Mouse (Mus musculus): Measurements from ENCODE around the gene Zfp62.

Zfp62 gene

GRCm38 (mm10) chr11:49205080-49205590 is 2.0 kb downstream of the Zfp62 start:
- no peak for DNase-seq (ENCODE audit: low spot score in 2 of 2)

GRCm38 (mm10) chr11:49207495-49207894 is 4.4 kb downstream of the Zfp62 start:
- no peak for DNase-seq (ENCODE audit: low spot score in 2 of 2)

GRCm38 (mm10) chr11:49212577-49212976 is 9.5 kb downstream of the Zfp62 start:
- DNase-seq (ENCODE audit: low spot score in 2 of 2), result no peak

GRCm38 (mm10) chr11:49213505-49213904 is 10.4 kb downstream of the Zfp62 start:
- DNase-seq (ENCODE audit: low spot score in 2 of 2), result no peak

- no peak for DNase-seq (ENCODE audit: low spot score in 2 of 2)
Observed at GRCm38 (mm10) chr11:49219271-49219670, 16.2 kb downstream of the Zfp62 start.

- DNase-seq (ENCODE audit: low spot score in 2 of 2), result no peak
Observed at GRCm38 (mm10) chr11:49224455-49224854, 21.4 kb downstream of the Zfp62 start.

- no peak for DNase-seq (ENCODE audit: low spot score in 2 of 2)
Observed at GRCm38 (mm10) chr11:49232781-49233180, 29.7 kb downstream of the Zfp62 start.

GRCm38 (mm10) chr11:49235459-49236207 is 32.5 kb downstream of the Zfp62 start:
- DNase-seq (ENCODE audit: low spot score in 2 of 2), result no peak

GRCm38 (mm10) chr11:49236891-49237290 is 33.8 kb downstream of the Zfp62 start:
- DNase-seq (ENCODE audit: low spot score in 2 of 2), result no peak

GRCm38 (mm10) chr11:49237532-49237931 is 34.4 kb downstream of the Zfp62 start:
- DNase-seq (ENCODE audit: low spot score in 2 of 2), result no peak

- DNase-seq (ENCODE audit: low spot score in 2 of 2), result no peak
Observed at GRCm38 (mm10) chr11:49240310-49240709, 37.2 kb downstream of the Zfp62 start.

- DNase-seq (ENCODE audit: low spot score in 2 of 2), result no peak
Observed at GRCm38 (mm10) chr11:49240874-49241273, 37.8 kb downstream of the Zfp62 start.

GRCm38 (mm10) chr11:49241471-49241870 is 38.4 kb downstream of the Zfp62 start:
- no peak for DNase-seq (ENCODE audit: low spot score in 2 of 2)

GRCm38 (mm10) chr11:49242944-49243626 is 40.0 kb downstream of the Zfp62 start:
- DNase-seq (ENCODE audit: low spot score in 2 of 2), result no peak

GRCm38 (mm10) chr11:49243727-49244594 is 40.9 kb downstream of the Zfp62 start, which contains the start of gene Mgat1:
Gene Mgat1 (plus strand): TSS chr11:49244191.
- peak; percentile 85 to 95 for DNase-seq (ENCODE audit: low spot score in 2 of 2)

GRCm38 (mm10) chr11:49244595-49244930 is 41.5 kb downstream of the Zfp62 start:
- no peak for DNase-seq (ENCODE audit: low spot score in 2 of 2)

GRCm38 (mm10) chr11:49245176-49245575 is 42.1 kb downstream of the Zfp62 start:
- DNase-seq (ENCODE audit: low spot score in 2 of 2), result peak in 1 of 2 experiments; percentile 50

GRCm38 (mm10) chr11:49245634-49246415 is 42.7 kb downstream of the Zfp62 start:
- no peak for DNase-seq (ENCODE audit: low spot score in 2 of 2)

- no peak for DNase-seq (ENCODE audit: low spot score in 2 of 2)
Observed at GRCm38 (mm10) chr11:49246523-49246922, 43.4 kb downstream of the Zfp62 start.

- DNase-seq (ENCODE audit: low spot score in 2 of 2), result peak in 1 of 2 experiments; percentile 49
Observed at GRCm38 (mm10) chr11:49247255-49247654, 44.2 kb downstream of the Zfp62 start.

Data from spleen, postnatal 10 days (tissue).